Mouse (Mus musculus) thymus, adult 2 months (tissue): ENCODE results near the gene Mtss1l.

Experiments used
- CTCF ChIP-seq: fragments of 200-500 bp; IDR thresholded peaks from 2 replicates; pipeline ENCODE4 v1.5.1; 2012; ENCODE audit warnings: mild to moderate bottlenecking, control low read depth, low read length, moderate library complexity, borderline replicate concordance; ENCODE audit not compliant: control insufficient read depth, poor library complexity, insufficient read depth; ENCODE audit errors: extremely low read depth
- POLR2A ChIP-seq: fragments of 200-500 bp; IDR thresholded peaks from 2 replicates; pipeline ENCODE4 v1.6.1; 2012; ENCODE audit warnings: mild to moderate bottlenecking, low read length, control low read depth, moderate library complexity; ENCODE audit not compliant: control insufficient read depth, poor library complexity, insufficient read depth; ENCODE audit errors: extremely low read depth

GRCm38 (mm10) chr8:110761988-110762387 lies 40.7 kb downstream of the Mtss1l start:
- TF ChIP-seq CTCF (no peak), POLR2A (no peak)
